Mouse (Mus musculus): ENCODE measurements around the gene Clec2g.
A peak's percentile ranks its signal among the peaks of the same experiment; 100 is the strongest.
"Not testable (repeated sequence)": the region's sequence is repeated elsewhere in the genome, so short reads cannot be mapped to it uniquely, and the experiment has no call there.

The Clec2g gene

DNA sequence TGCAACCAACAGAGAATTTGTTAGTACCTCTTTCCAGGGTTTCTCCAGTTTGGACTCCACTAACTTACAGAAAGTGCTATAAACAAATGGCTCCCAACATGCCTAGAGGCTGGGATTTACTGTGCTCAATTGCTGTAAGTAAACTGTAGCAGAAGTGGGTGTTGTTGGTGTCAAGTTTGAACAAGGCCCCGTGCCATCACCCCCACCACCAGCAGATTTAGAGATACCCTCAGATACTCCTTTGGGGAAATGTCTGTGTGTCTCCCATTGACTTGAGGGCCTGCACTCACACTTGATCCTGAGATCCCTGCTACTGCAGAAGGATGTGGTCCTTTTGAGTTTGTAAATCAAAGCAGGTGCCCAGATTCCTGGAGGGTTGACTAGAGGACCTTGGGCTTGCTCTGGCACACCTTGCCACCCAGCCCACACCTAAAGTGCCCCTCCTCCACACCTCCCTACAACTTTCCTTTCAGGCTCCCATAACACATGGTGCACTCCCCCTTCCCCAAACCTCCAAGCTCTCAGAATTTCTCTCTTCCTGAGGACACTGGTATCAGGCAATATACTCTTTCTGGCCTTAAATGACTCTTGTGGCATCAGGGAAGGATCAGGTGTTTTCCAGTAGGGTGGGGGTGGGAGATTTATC lies 37.3 kb downstream of the Clec2g start:
- no peak for DNase-seq (ENCODE audit: low read depth, low spot score)

DNA sequence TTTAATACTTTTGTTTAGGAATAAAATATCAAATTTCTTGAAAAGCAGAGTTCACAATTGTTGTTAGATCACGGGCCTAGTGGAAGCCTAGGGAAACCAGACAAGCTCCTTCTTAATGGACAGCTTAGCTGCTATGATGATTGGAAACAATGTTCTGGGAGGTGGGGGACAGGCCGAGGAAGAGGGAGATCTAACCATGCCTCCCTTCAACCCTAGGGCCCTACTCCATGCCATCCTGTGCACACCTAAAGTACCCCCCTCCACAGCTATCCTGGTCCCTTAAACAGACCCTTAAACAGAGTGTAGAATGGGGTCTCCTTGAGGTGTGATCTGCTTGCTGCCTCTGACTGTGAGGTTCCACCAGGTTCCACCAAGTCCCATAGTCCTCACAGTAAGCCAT lies 38.0 kb downstream of the Clec2g start:
- DNase-seq (ENCODE audit: low read depth, low spot score), result no peak

DNA sequence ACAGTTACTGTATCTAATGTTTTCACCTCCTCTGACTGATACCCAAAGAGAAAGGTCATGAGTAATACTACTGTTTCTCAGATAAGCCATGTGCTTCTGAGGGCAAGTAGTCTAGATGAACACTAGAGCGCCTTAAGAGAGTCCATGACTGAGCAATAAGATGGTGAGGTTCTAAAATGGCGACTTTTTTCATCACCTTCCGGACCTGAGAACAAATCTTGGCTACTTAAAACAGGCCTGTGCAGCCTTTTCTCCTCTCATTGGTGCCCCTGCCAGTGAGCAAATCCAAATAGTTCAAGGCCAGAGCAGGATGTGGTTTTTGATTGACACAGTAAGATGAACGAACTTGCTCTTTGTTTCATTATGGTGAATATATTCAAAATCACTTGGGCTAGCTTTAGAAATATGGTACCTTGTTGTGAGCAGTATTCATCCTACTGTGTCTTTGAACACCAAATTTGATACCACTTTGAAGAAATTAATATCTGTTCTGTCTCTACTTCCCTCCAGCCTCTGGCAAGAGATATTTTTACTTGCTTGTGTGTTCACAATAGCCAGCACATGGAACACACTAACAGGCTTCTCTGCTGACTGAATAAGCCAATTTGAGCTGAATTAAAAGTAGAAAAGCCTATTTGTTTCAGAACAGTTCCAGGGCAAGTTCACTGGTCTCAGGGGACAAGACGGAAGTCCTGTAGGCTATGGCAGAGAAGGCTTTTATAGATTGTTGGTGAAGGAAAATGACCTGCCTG lies 38.7 kb downstream of the Clec2g start:
- DNase-seq (ENCODE audit: low read depth, low spot score), result no peak

DNA sequence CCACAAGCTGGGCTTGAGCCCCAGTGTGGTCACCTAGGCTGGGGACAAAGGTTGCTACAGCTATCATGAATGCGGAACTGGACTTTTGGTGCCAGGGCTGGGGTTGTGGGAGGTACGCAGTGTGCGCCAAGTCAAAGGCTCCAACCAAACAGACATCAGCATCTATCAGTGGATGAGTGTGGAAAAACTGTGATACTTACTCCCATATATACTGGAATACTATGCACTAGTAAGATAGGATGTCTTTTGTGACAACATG lies 39.2 kb downstream of the Clec2g start:
- no peak for DNase-seq (ENCODE audit: low read depth, low spot score)

DNA sequence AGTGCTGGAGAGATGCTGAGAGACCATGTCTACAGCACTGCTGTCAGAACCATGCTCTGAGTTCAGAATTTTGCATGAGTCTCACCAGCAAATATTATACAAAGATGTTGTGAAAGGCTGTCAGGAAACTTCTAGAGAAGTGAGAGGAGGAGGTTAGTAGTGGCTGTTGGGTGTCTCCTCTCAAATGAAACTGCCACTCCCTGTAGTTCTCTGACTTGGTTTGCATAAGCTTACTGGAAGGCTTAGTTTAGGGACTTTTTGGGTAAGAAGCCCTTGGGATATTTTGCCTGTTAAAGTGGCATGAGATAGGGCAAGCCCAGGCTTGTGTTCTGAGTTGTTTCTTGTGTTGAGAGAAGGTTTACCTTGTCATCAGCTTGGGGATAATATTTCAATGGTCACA lies 40.7 kb downstream of the Clec2g start:
- not testable (repeated sequence) for DNase-seq (ENCODE audit: low read depth, low spot score)

DNA sequence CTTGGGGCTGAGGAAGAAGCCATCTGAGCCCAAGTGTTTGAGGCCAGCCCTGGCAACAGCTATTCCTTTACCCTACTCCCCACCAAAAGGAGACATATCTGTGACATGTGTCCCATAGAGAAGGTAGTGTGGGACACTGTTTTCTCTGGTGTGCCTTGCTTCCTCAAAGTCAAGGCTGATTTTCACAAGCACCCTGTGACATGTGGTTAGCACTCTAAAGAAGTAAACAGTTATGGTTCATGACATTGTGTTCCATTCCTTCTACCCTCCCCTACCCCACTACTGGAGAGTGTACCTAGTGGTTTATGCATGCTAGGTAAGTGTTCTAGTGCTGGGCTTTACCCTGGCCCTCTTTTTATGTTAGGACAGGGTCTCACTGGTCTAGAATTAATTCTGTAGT lies 42.0 kb downstream of the Clec2g start:
- DNase-seq (ENCODE audit: low read depth, low spot score), result no peak

DNA sequence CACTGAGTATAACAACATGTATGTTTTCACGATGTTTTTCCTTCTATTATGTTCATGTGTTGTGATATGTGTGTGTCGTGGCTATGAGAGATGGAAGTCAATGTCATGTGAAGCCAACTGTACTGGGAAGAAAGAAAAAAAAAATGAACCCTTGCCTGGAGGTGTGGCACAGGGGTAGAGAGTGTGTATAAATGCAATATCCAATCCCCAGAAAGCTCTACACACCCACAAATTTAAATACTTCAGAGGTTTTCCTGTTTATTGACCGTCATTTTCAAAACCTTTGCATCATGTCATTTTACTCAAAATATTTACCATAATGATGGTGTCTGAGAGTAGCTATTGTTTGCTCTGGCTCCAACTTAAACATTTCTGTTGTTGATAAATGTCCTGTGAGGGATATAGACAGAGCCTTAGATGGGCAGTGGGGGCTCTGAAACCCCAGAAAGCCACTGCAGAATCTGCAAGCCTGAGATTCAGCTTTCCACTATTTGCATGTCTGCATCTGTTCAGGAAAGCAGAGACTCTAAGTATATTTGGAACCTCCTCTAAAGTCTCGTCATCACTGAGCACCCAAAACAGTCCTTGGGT lies 47.9 kb downstream of the Clec2g start:
- not testable (repeated sequence) for DNase-seq (ENCODE audit: low read depth, low spot score)

DNA sequence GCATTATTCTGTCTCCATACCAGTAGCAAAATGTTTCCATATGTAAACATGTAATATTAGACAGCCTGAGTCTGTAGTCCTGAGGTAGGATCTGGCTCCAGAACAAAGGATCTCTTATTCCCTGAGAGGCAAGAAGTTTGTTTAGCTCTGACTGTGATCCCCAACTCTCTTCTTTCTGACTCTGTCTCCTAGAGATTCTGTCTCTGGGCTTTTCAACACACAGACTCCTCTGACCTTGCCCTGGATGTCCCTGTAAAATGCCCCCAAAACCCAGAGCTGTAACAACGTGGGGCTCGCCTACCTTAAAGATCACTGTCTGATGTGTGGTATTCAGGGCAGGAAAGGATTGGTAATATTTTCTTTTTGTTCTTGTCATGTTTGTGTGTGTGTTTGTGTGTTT lies 58.2 kb downstream of the Clec2g start:
- no peak for DNase-seq (ENCODE audit: low read depth, low spot score)

DNA sequence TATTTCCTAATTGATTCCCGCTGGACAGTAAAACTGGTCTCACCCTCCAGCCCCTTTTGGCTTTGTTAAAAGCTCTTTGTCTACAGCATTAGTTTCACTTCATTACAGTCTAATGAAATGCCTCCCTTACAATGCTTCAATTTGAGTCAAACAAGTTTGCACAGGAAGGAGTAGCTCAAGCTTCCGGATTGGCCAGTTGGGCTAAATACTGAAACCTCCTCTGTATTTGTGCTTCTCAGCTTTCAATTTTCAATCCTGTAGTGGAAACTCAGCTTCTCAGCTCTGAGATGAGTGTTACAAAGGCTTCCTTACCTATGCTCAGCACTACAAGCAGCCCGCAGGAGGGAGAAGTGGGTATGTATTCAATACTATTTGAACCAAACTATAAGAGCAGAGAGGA lies 58.6 kb downstream of the Clec2g start:
- no peak for DNase-seq (ENCODE audit: low read depth, low spot score)

DNA sequence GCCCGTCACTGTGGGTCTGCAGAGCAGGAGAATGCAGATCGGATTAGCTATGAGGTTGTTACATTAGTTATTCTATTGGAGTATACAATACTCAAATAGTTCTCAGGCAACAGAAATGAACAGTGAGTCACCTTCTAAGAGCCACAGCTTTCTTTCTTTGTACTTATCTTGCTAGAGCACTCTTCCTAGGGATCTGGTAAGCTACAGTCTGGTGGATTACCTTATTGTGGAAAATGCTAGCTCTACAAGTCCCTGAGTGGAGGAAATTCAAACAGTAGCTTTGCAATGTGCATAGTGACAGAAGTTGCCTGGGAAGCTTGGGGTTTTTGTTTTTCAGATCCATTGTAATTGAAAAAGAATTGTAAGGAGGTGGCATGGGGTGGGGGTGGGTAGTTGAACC lies 59.0 kb downstream of the Clec2g start:
- no peak for DNase-seq (ENCODE audit: low read depth, low spot score)

DNA sequence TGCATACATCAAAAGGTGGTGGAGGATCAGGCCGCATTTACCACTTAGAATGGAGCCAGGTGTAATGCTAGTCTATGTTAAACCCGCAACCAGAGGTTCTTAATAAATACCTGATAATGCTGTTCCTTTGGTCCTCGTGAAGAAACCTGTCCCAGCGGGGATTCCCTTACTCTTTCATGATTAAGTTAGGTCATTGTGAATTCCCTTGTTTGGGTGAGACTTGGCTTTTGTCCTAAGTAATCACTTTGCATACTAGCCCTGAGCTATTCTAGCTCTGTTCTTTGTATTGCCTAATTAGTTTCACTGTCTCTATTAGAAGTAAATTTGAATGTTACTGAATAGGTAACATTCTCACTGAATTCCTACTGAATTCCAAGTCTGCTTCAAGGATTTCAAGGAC lies 60.2 kb downstream of the Clec2g start:
- no peak for DNase-seq (ENCODE audit: low read depth, low spot score)

DNA sequence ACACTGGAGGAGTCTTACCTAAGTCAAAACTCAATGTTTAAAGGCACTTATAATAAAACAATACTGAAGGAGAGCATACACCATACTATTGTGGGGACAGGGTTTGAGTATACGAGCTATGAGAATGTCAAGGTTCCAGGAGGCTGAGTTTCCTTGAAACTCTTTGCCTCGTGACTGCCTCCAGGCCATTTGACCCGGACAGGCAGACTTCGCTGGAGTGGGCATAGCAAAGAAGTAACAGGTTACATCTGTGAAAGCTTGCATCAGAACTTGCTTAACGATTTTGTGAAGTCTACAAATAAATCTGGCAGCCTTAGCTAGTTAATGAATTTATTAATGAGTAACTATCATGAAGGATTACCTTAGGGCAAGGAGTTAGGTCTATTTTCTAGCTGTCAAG lies 60.6 kb downstream of the Clec2g start:
- DNase-seq (ENCODE audit: low read depth, low spot score), result no peak

DNA sequence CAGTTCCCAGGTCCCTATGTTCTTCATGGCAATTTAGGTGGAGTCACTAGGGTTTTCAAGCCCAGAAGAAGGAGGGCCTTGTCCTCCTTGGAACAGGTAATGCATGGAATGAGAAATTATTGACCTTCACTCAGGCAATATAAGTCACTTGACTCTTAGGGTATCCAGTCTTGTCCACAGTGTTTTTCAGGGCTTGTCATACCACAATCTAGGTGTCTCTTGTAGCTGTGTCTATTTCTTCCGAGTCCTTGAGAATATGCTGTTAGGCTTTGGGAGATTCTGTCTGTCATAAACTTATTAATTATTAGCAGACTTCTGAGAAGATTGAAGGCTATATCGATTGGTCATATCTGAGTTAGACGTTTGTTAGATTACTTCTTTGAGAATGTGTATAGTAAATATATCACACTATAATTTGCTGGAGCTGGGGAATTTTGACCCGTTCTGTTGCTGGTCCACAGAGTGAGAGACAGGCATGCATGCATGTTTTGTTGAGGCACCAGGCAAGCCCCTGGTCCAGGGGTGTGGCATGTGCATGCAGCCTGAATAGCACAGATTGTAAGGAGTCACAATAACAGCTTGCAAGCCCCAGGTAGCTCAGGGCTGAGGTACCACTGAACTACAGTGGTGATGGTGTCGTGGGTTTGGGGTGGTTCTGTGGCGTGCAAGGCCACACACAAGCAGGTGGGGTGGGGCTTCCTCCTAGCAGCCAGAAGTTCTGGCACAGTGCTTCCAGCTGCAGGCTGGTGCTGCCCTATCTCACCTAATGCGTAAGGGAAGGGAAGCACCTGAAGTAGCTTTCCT lies 61.3 kb downstream of the Clec2g start:
- no peak for DNase-seq (ENCODE audit: low read depth, low spot score)

DNA sequence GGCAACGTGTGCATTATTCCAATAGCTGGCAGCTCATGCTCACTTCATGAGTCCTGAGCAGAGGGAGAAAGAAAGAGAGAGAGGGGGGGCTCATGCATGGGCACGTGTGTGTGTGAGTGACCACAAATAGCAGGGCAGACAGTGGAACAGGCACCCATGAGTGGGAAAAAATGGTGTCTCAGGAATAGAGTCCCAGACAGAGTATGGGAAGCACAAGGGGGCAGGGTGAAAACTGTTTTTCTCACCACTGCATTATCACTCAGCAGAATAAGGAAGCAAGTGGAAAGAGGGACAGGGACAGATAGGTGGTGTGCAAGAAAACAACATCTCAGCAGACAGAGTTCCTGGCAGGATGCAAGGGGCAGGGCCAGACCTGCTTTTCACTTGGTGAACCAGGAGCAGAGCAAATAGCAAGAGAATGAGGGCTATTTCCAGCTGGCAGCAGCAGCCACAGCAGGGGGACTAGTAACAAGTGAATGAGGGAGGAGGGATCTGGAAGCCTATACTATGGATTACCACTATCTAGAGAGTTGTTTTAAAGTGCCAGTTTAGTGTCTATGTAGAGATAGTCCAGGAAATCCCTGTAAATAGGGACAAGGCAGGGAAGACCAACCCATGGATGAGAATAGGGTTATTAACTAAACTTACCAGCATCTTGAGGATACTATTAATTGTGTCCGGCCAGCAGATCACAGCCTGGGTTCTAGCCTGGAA lies 62.0 kb downstream of the Clec2g start:
- DNase-seq (ENCODE audit: low read depth, low spot score), result no peak

DNA sequence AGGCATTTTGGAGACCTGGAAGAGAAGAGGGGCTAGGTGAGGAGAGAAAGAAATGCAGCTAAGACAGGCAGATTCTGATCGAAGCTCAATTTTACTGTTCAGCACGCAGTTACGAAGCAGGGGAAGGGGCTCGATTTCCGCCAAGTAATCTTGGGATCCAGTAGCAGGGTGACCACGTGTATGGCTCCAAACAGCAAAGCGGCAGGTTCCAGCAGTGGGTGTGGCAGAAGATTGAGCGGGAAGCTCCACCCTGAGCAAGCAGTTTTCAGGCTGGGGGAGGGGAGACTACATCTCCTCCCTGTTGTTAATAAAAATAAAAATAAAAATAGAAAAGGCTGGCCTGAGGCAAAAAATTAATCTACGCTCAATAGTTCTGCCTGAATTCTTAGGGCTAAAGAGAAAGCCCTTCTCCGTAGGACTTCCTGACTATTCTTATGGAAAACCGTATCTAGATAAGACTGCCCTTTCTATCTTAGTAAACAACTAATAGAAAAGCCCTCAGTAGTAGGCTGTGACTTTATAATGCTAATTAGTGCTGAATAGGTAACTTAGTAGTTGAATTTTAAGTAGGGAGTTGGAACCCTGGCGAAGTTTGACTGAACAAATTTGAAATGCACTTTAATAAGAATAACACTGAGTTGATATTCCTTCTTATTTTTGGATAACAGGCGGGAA lies 62.7 kb downstream of the Clec2g start:
- no peak for DNase-seq (ENCODE audit: low read depth, low spot score)

DNA sequence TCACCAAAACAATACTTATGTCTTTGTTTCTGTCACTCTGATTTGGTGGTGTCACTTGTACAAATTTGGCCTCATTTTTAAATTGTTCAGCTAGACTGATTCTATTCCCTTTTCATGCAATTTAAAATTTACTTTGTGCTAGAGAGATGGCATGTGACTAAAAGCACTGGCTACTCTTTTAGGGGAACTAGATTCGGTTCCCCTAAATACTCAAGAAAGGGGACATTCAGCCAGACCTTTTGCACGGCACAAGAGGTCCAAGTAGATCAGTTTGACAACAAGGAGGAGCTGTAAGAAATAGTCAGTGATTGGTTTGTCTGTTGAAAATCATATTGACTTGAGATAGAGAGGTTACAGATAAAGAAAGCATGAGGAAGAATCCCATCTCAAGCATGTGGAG lies 67.2 kb downstream of the Clec2g start:
- DNase-seq (ENCODE audit: low read depth, low spot score), result no peak

DNA sequence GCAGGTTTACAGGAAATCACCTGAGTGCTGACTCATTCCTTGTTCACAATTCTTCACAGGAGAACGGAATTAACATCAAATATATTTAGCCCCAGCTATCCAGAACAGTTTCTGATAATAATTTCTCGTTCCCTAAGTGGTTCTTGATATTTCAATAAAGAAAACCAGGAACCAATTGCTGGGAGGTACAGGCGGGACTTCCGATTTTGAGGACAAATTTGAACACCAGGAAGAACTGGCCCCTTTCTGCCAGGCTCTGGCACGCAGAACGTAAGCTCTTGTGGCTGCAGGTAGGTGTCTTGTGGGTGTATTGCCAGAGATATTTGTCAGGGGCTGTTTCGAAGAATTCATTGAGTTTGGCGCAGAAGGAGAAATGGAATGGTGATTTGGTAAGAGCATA lies 74.4 kb downstream of the Clec2g start:
- DNase-seq (ENCODE audit: low read depth, low spot score), result peak; percentile 9

DNA sequence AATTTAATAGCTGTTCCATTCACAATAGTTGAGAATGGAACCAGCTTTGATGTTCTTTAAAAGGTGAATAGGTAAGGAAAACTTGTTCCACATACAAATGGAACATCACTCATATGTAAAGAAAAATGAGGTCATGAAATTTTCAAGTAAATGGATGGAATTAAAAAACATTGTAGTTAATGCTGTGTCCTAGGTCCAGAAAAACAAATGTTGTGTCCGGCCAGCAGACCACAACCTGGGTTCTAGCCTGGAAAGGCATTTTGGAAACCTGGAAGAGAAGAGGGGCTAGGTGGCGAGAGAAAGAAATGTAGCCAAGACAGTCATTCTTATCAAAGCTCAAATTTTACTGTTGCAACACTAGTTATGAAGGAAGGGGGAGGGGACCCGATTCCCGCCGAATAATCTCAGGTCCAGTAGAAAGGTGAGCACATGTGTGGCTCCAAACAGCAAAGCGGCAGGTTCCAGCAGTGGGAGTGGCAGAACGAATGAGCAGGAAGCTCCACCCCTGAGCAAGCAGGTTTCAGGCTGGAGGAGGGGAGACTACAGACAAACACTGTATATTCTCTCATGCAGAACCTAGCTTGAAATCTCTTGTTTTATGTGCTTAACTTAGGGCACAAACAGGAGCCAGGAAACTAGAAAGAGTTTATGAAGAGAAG lies 75.8 kb downstream of the Clec2g start:
- DNase-seq (ENCODE audit: low read depth, low spot score), result not testable (repeated sequence)

DNA sequence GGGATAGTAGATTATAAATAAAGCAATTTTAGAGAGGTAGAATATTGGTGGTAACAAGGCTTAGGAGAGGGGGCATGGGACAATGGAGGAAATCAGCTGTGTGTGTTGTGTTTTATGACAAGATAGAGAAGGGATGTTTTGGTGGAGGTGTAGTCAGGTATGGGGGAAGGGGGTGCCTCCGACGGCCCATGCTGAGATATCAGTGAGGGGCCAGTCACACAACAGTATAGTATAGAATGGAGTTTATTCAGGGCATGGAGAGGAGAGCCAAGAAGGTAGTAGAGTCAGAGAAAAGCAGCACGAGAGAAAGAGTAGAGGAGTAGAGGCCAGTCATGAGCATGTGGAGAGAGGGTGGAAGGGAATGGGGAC lies 76.3 kb downstream of the Clec2g start:
- DNase-seq (ENCODE audit: low read depth, low spot score), result no peak

DNA sequence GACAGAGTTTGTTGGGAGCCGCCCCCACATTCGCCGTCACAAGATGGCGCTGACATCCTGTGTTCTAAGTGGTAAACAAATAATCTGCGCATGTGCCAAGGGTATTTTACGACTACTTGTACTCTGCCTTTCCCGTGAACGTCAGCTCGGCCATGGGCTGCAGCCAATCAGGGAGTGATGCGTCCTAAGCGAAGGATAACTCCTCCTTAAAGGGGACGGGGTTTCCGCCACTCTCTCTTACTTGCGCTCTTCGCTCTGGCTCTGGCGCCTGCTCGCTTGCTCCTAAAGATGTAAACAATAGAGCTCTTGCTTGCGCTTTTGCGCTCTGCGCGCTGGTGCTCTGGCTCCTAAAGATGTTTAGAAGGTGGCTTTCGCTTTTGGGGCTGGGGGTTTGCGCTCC lies 77.8 kb downstream of the Clec2g start:
- not testable (repeated sequence) for DNase-seq (ENCODE audit: low read depth, low spot score)

DNA sequence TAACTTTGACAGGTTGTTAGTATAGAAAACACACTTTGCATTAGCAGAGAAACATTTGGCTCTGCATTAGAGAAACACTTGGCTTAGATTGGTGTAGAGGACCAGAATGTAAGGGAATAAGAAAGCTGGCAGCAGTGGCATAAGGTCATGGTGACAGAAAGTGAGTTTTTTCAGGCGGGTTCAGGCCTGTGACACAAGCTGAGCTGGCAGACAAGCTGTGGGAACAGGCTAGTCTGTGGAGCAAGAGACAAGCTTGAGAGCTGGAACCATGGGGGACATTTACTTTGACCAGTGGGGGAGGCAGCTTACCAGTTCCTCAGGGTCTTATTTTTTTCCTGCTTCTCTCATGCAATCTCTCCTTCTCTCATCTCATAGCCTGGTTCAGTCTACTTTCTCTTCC lies 78.8 kb downstream of the Clec2g start:
- no peak for DNase-seq (ENCODE audit: low read depth, low spot score)
